Mouse (Mus musculus) ES-Bruce4 (cell line): ENCODE measurements around the gene Dcst2.

ENCODE experiments used
- CTCF ChIP-seq: IDR thresholded peaks from one replicate; pipeline ENCODE4 v1.8.1; 2011; ENCODE audit warnings: low read depth, low read length
- EP300 ChIP-seq: IDR thresholded peaks from 2 replicates; pipeline ENCODE4 v1.6.1; 2011; ENCODE audit warnings: low read depth, low read length; ENCODE audit not compliant: insufficient read depth

DNA sequence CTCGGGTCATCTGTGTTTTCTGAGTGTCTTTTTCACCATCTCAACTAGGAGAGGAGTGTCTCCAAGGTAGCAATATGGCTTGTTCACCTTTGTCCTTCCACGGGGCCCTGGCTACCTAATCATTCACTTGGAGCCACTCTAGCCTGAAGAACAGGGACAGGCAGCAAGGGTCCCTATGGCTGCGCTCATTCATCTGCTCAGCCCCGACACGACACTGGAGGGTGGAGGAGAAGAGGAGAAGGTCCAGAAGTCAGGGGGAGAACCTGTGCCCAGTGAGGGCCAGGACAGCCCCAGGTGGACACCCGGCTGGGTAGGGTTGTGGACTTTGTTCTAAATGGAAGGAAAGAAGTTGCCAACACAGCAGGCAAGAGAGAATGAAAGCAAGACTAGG lies 6.3 kb upstream of the Dcst2 start:
- TF ChIP-seq CTCF: no peak
- TF ChIP-seq EP300: no peak
